Mouse (Mus musculus): ENCODE data around the gene Usp7.

DNA sequence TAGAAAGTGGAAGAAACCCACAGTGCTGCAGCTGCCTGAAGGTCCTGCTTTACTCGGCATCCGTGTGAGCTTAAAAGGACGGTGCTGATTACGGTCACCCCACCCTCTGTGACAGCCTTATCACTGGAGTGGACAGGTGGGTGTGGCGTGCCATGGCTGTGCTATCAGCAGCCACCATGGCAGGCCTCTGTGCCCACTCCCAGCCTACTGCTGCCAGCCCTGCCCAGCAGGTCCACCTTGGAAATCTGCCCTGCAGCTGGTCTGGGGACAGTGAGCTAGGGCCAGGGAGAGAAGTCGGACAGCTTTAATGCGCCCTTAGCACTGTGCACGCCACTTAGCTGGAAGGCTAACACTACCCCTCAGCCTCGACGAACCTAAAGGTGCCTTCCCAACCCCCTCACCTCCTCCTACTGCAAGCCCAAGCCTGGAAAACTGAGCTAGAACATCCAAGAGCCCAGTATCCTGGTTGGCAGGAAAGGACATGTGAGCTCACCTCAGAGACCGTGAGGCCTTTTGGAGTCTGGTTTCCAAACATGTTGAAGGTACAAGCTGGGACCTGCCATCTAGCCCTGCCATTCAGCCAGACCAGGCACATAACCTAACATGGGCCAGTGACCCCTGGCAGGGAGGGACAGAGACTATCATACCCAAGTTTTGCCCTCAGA is 105.1 kb downstream of the Usp7 start:
- TF ChIP-seq GATA1 (IDR thresholded peaks at IDR 0.05; ENCODE audit: borderline replicate concordance, low read length) (no peak), FLI1 (IDR thresholded peaks at IDR 0.05; ENCODE audit: low read length) (no peak)
